Mouse (Mus musculus): Measurements from ENCODE around the gene Bex3.

The Bex3 gene

GRCm38 (mm10) chrX:136313792-136314564, 43.9 kb downstream of the Bex3 start:
- DNase-seq (ENCODE audit: low spot score), result peak; percentile 58

- no peak for DNase-seq (ENCODE audit: low spot score)
Measured at GRCm38 (mm10) chrX:136319953-136320352, 49.9 kb downstream of the Bex3 start.

Measured in embryo, embryonic 10.5 days (tissue).